Mouse (Mus musculus) hindbrain, embryonic 15.5 days (tissue): ENCODE results near the gene Bcl11b. TPM values are rescaled to one million over a fixed set of nuclear protein-coding genes. Genes with fewer than 3 reads are reported as not detected.

Source experiments
- ATAC-seq: fragments of 200-750 bp; cut with Nextera tagmentation; 2 replicates; pipeline ENCODE4 v1.8.0; 2017; ENCODE audit warnings: low read depth, moderate number of reproducible peaks, moderate TSS enrichment; ENCODE audit not compliant: low FRiP score
- H3K27ac ChIP-seq: fragments of 300-500 bp; sonication (generic); replicated peaks from 2 replicates; pipeline ENCODE4 v1.5.1; 2015; ENCODE audit warnings: mild to moderate bottlenecking, inconsistent platforms
- H3K27me3 ChIP-seq: fragments of 300-500 bp; sonication (generic); 2 replicates; pipeline ENCODE4 v1.6.1; 2015; ENCODE audit warnings: control low read depth, inconsistent platforms
- H3K36me3 ChIP-seq: fragments of 300-500 bp; sonication (generic); 2 replicates; pipeline ENCODE4 v1.6.1; 2015; ENCODE audit warnings: control low read depth, inconsistent platforms
- H3K4me1 ChIP-seq: fragments of 300-500 bp; sonication (generic); replicated peaks from 2 replicates; pipeline ENCODE4 v1.6.1; 2015; ENCODE audit warnings: control low read depth, inconsistent platforms
- H3K4me2 ChIP-seq: fragments of 300-500 bp; sonication (generic); 2 replicates; pipeline ENCODE4 v1.6.1; 2015; ENCODE audit warnings: moderate library complexity, mild to moderate bottlenecking, inconsistent platforms
- H3K4me3 ChIP-seq: fragments of 300-500 bp; sonication (generic); 2 replicates; pipeline ENCODE4 v1.5.1; 2015; ENCODE audit warnings: mild to moderate bottlenecking, inconsistent platforms
- H3K9ac ChIP-seq: fragments of 300-500 bp; sonication (generic); 2 replicates; pipeline ENCODE4 v1.6.1; 2015; ENCODE audit warnings: inconsistent platforms
- H3K9me3 ChIP-seq: fragments of 300-500 bp; sonication (generic); 2 replicates; pipeline ENCODE4 v1.6.1; 2016; ENCODE audit warnings: control low read depth, inconsistent platforms
- WGBS: fragments of 180-500 bp; shearing (Covaris S2); methylation state at CpG from one replicate; pipeline ENCODE4 v1.1.7; 2015; 5-methylcytosine and 5-hydroxymethylcytosine counted together
- polyA plus RNA-seq: library from polyadenylated mRNA; unstranded; fragments of >200 nt; fragmentation: Nextera tagmentation; extraction: Ambion mirVana; gene quantifications from 2 replicates; pipeline ENCODE4 v1.2.1, GENCODE M21; 2015

The Bcl11b gene
- polyA plus RNA-seq, 1 experiment from 2014 or later = 24.4 TPM

DNA sequence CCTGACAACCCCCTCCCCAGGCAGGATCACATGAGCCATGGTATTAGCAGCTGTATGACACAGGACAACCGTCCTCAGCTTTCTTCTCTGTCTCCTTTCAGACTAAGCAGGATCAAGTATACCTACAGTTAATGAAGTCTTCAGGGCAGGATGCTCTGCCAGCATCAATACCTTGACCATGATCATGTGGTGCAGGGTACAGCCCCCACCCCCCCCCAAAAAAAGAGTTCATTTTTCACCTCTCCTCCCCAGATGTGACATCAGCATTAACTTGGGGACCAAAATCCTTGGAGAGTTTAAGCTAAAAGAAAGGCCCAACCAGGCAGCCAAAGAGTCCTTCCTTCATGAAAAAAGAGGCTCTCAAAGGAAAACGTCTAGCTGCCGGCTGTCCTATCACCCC is 6.2 kb downstream of the Bcl11b start:
- Histone ChIP-seq H3K4me3 (0 out of 2 replicates have a peak overlapping the region, but pooled peaks have one; percentile 86), H3K4me1 (peaks cover 52% of the 10 kb centered on the region), H3K27me3 (no peaks in the 10 kb centered on the region), H3K9me3 (no peaks in the 10 kb centered on the region), H3K36me3 (no peaks in the 10 kb centered on the region), H3K9ac (no peak overlapping the region), H3K4me2 (peak overlapping the region; percentile 98), H3K27ac (0 out of 2 replicates have a peak overlapping the region, but pooled peaks have one; percentile 3)
- 26% methylated on average over 3 of the region's 3 CpGs for WGBS
- no peak for ATAC-seq

DNA sequence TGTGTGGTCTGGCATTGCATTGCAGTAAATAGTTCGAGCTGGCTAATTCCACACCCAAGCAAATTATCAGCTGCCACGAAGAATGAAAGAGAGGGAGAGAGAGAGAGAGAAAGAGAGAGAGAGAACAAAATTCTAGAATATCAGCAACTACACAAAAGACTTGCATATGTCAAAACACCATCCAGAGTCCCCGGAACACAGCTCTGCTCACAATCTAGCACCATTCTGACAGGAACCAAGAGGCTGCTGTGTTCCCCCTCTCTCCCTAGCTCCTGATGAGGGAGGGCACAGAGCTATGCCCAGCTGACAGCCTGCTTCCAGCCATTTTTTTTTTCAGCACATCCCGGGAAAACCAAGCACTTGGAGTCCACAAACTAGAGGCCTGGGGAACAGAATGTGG is 6.6 kb downstream of the Bcl11b start:
- Histone ChIP-seq H3K27me3 (no peaks in the 10 kb centered on the region), H3K9me3 (no peaks in the 10 kb centered on the region), H3K27ac (0 out of 2 replicates have a peak overlapping the region, but pooled peaks have one; percentile 3), H3K9ac (no peak overlapping the region), H3K4me3 (no peak overlapping the region), H3K36me3 (no peaks in the 10 kb centered on the region), H3K4me2 (peak overlapping the region; percentile 98), H3K4me1 (peaks cover 49% of the 10 kb centered on the region)
- WGBS = 47% methylated on average over 4 of the region's 4 CpGs
- ATAC-seq = no peak

DNA sequence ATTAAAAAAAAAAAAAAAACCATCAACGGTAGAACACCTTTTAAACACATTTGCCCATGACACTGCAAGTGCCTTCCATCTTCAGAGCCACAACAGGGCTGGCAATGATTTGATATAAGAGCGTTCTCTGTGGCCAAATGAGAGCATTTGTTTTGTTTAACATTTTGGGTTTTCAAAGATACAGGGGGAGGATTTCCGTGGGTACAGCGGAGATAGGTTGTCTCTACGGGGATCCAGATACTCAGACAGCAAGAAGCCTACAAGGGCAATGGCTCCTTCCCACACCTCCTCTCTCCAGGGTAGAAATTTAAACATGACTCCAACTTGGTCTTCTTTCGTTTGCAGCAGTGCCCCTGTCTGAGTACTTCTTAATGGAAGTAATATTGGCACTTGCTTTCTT is 7.2 kb downstream of the Bcl11b start:
- WGBS = 72% methylated on average over 6 of the region's 6 CpGs
- no peak for ATAC-seq
- Histone ChIP-seq H3K27me3 (no peaks in the 10 kb centered on the region), H3K4me2 (peak overlapping the region; percentile 98), H3K4me3 (no peak overlapping the region), H3K4me1 (peaks cover 46% of the 10 kb centered on the region), H3K9ac (no peak overlapping the region), H3K27ac (no peak overlapping the region), H3K36me3 (no peaks in the 10 kb centered on the region), H3K9me3 (no peaks in the 10 kb centered on the region)

DNA sequence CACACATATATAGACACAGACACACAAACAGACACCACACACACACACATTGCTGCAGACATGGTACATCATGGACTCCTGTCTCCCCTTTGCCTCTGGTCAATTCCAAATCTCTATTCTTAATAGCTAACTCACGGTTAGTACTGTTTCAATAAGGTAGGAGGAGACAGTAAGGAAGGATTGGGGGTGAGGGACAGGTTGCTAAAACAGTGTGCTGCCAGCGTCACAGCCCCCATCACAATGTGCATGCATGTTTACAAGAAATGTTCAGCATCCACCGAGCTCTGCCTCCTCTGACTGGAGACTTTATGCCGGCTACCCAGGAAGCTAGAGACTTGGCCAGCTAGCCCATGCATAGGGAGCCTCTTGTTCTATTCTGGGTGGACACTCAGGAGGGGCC is 9.0 kb downstream of the Bcl11b start:
- Histone ChIP-seq H3K9ac (0 out of 2 replicates have a peak overlapping the region, but pooled peaks have one; percentile 1), H3K9me3 (no peaks in the 10 kb centered on the region), H3K36me3 (no peaks in the 10 kb centered on the region), H3K4me2 (peak overlapping the region; percentile 98), H3K27me3 (no peaks in the 10 kb centered on the region), H3K27ac (0 out of 2 replicates have a peak overlapping the region, but pooled peaks have one; percentile 21), H3K4me1 (peaks cover 49% of the 10 kb centered on the region), H3K4me3 (no peak overlapping the region)
- WGBS = 38% methylated on average over 4 of the region's 4 CpGs
- ATAC-seq = no peak

DNA sequence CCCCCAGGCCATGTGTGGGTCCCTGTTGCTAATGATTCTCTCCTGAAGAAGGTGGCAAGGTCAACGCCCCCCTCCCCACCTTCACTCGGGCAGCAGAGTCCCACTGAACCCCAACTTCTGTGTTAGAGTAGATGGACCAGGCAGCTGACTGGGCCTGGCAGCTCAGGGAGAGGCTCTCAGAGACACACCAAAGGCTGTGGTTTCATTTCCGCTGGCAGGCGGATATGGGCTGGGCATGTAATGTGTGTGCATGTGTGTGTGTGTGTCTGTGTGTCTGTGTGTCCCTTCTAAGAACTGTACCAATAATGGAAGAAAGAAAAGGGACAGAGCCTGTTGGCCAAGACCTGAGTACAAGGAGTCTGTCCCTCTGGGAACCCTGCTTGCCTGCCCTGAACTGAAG is 10.4 kb downstream of the Bcl11b start:
- Histone ChIP-seq H3K27me3 (no peaks in the 10 kb centered on the region), H3K36me3 (no peaks in the 10 kb centered on the region), H3K4me2 (peak overlapping the region; percentile 98), H3K9me3 (no peaks in the 10 kb centered on the region), H3K27ac (no peak overlapping the region), H3K9ac (no peak overlapping the region), H3K4me1 (peaks cover 50% of the 10 kb centered on the region), H3K4me3 (no peak overlapping the region)
- 67% methylated on average over 4 of the region's 4 CpGs for WGBS
- ATAC-seq = no peak

DNA sequence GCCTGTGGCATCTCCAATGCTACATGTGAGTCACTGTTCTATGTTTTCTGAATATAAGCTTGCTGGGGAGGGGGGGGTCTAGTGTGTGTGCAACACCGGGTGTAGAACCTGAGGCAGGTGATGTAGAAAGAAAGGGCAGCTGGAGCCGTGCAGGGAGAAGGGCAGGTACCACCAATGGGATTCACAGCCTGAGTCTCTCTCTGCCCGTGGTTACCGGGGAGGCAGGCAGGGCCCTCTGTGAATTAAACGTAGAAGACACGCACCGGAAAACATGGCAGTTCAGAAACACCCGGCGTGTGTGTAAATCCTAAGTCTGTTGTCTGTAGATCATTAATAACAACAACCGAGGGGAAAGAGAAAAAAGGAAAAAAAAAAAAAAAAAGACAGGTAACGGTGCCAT is 12.2 kb downstream of the Bcl11b start:
- WGBS = 40% methylated on average over 11 of the region's 11 CpGs
- Histone ChIP-seq H3K27ac (0 out of 2 replicates have a peak overlapping the region, but pooled peaks have one; percentile 1), H3K9ac (no peak overlapping the region), H3K36me3 (no peaks in the 10 kb centered on the region), H3K27me3 (no peaks in the 10 kb centered on the region), H3K9me3 (no peaks in the 10 kb centered on the region), H3K4me1 (peaks cover 49% of the 10 kb centered on the region), H3K4me2 (peak overlapping the region; percentile 37), H3K4me3 (no peak overlapping the region)
- ATAC-seq = no peak

DNA sequence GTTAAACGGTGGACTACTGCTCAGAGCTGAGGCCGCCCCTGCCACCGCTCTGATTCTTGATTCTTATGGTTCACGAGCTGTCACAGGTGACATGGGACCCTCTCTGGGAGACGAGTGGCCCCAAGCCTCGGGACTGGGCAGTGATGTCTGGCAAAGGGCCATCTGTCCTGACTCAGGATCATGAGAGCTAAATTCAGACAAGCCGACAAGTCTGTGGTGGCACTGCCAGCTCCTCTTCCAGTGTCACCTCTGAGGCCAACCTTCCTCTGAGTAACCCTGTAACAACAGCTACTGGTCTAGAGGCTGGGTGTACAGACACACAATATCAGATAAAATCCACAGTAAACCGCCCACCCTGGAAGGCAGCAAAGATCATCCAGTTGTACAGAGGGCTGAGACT is 20.2 kb downstream of the Bcl11b start:
- H3K36me3 ChIP-seq = no peaks in the 10 kb centered on the region
- H3K9ac ChIP-seq = no peak overlapping the region
- WGBS = 66% methylated on average over 8 of the region's 8 CpGs
- H3K4me3 ChIP-seq = no peak overlapping the region
- no peak overlapping the region for H3K4me2 ChIP-seq
- peaks cover 46% of the 10 kb centered on the region for H3K4me1 ChIP-seq
- ATAC-seq = no peak
- H3K9me3 ChIP-seq = no peaks in the 10 kb centered on the region
- H3K27me3 ChIP-seq = 0 out of 2 replicates have a peak, but pooled peaks cover 3% of the 10 kb centered on the region
- no peak overlapping the region for H3K27ac ChIP-seq

DNA sequence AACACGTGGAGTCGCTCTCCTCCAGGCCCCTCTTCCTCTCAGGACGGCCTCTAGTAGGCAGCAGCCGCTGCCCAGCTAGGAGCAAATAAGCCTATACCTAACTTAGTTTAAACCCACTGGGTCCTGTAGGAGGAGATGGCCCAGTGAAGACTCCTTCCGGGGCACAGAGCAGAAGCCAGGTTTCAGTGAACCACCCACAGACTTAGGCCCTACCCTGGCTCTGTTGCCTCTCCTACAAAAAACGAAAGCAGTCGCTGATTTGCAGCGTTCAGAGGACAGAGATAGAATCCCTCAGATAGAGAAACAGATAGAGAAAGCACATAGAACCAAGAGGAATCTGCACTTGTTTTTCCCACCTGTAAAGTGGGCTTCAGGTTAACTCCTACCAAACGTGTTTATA is 21.1 kb downstream of the Bcl11b start:
- Histone ChIP-seq H3K4me3 (no peak overlapping the region), H3K9me3 (no peaks in the 10 kb centered on the region), H3K4me2 (no peak overlapping the region), H3K27me3 (0 out of 2 replicates have a peak, but pooled peaks cover 3% of the 10 kb centered on the region), H3K27ac (no peak overlapping the region), H3K4me1 (peaks cover 49% of the 10 kb centered on the region), H3K36me3 (no peaks in the 10 kb centered on the region), H3K9ac (no peak overlapping the region)
- ATAC-seq = no peak
- 73% methylated on average over 9 of the region's 9 CpGs for WGBS

DNA sequence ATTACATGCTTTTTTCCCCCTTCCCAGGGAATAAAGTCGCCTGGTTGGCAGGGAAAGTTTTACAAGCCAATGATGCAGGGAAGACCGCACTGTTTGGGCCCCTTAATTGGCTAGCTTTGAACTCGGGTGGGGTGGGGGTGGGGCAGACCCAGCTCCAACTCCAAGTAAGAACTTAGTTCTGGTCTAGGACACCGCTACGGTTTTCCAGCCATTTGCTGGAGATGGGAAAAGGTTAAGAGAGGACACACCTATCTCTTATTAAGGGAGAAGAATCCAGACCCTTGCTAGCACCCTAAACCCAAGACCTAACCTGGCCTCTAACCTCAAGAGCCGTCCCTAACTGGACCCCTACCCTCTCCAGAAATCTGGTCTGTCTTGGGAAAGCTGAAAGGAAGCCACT is 22.2 kb downstream of the Bcl11b start:
- no peaks in the 10 kb centered on the region for H3K9me3 ChIP-seq
- no peak for ATAC-seq
- no peaks in the 10 kb centered on the region for H3K36me3 ChIP-seq
- peaks cover 57% of the 10 kb centered on the region for H3K4me1 ChIP-seq
- no peak overlapping the region for H3K9ac ChIP-seq
- H3K27me3 ChIP-seq = 0 out of 2 replicates have a peak, but pooled peaks cover 3% of the 10 kb centered on the region
- H3K4me3 ChIP-seq = no peak overlapping the region
- peak overlapping the region; percentile 74; the same call in 1 of the 2 replicates for H3K4me2 ChIP-seq
- 35% methylated on average over 6 of the region's 6 CpGs for WGBS
- H3K27ac ChIP-seq = no peak overlapping the region

DNA sequence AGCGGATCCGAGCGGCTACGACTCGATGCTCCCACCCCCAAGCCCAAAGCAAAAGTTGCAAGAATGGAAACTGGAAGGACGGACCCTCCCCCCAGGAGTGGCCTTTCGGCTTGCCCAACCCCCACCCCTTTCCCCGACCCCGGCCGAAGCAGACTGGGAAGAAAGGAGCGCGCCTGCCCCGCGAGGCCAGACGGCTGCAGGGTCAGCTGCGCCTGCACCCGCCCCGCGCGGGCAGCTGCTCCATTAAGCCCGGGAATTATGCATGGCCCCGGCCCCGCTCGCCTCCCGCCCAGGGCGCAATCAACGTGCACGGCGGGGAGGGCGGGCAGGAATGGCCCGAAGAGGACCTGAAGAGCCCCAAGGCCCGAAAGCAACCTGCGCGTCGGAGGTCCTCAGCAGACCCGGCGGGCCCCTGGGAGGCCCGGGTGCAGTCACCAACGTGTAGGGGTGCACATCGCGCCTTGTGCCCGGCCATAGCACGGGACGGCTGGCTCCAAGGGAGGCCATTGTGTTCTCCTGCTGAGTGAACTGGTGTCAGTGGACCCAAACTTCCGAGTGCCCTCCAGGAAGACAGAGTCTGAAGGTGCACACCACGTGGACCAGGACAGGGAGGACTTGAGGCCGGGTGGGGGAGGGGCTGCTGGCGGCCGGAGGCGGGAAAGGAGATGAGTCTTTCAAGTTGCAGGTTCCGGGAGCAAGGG is 23.0 kb downstream of the Bcl11b start:
- Histone ChIP-seq H3K4me2 (peak overlapping the region; percentile 74), H3K27me3 (0 out of 2 replicates have a peak, but pooled peaks cover 3% of the 10 kb centered on the region), H3K4me3 (peak overlapping the region; percentile 32), H3K36me3 (no peaks in the 10 kb centered on the region), H3K4me1 (peaks cover 65% of the 10 kb centered on the region), H3K9ac (peak overlapping the region; percentile 28), H3K9me3 (no peaks in the 10 kb centered on the region), H3K27ac (peak overlapping the region; percentile 1; the same call in 1 of the 2 replicates)
- 4% methylated on average over 51 of the region's 51 CpGs for WGBS
- peak; percentile 42; the same call in 1 of the 2 replicates for ATAC-seq

DNA sequence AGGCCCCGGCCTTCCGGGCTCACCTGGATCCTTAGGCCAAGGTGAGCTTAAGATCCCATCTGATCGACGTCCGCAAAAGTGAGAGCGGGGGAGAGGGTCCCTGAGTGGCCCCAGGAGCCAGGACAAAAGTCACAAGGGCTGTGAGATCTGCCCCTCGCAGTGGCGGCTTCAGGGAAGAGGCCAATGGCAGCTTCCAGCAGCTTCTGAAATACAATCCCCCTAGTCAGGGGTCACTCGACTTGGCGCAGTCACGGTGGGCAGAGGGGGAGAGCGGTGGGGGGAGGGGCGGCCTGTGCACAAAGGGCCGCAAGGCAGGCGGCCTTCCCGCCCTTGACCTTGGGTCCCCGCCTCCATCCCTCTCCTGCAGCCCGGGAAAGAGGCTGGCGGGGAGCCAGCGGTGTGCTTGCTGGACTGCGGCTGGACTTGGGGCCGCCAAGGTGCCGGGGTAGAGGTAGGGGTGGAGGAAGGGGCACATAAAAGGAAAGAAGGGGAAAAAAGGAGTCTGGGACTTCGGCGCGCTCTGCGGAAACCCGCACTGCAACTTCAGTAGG is 23.6 kb downstream of the Bcl11b start:
- peak; percentile 24; the same call in 1 of the 2 replicates for ATAC-seq
- peak overlapping the region; percentile 74 for H3K4me2 ChIP-seq
- H3K36me3 ChIP-seq = no peaks in the 10 kb centered on the region
- H3K9ac ChIP-seq = no peak overlapping the region
- H3K4me3 ChIP-seq = peak overlapping the region; percentile 32
- peak overlapping the region; percentile 1; the same call in 1 of the 2 replicates for H3K27ac ChIP-seq
- peaks cover 71% of the 10 kb centered on the region for H3K4me1 ChIP-seq
- no peaks in the 10 kb centered on the region for H3K9me3 ChIP-seq
- 0 out of 2 replicates have a peak, but pooled peaks cover 3% of the 10 kb centered on the region for H3K27me3 ChIP-seq
- WGBS = 7% methylated on average over 26 of the region's 28 CpGs

DNA sequence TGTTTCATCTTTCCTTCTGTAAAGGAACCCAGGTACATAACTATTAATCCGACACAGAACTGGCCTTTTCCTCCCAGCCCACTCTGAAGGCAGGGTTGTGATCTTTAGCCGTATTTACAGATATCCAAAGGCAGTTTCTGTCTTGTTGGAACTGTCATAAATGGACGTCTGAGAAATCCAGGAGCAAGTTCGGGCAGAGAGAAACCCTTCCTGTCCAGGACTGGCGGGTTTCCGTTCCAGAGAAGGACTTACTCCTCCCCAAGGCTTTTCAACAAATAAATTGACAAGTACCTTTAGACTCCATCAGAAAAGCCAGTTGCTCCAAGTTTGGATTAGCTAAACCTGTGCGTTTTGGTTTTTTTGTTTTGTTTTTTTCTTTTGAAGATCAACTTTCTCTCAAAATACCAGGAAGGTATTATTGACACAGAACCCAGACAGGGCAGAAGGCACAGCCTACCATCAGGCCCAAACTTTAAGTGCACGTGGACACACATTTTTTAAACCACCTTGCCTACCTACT is 24.6 kb downstream of the Bcl11b start:
- WGBS = 71% methylated on average over 8 of the region's 8 CpGs
- Histone ChIP-seq H3K36me3 (no peaks in the 10 kb centered on the region), H3K9ac (no peak overlapping the region), H3K27me3 (0 out of 2 replicates have a peak, but pooled peaks cover 3% of the 10 kb centered on the region), H3K9me3 (no peaks in the 10 kb centered on the region), H3K4me2 (no peak overlapping the region), H3K27ac (no peak overlapping the region), H3K4me3 (no peak overlapping the region), H3K4me1 (peaks cover 71% of the 10 kb centered on the region)
- no peak for ATAC-seq
